Mouse (Mus musculus) bone marrow, adult 2 months (tissue): ENCODE results near the gene Ccni.

Experiments used
- CTCF ChIP-seq: fragments of 200-500 bp; IDR thresholded peaks from 2 replicates; pipeline ENCODE4 v1.5.1; 2011; ENCODE audit warnings: low read length, control low read depth; ENCODE audit not compliant: control insufficient read depth, insufficient read depth
- POLR2A ChIP-seq: fragments of 200-500 bp; IDR thresholded peaks from 2 replicates; pipeline ENCODE4 v1.6.1; 2011; ENCODE audit warnings: low read depth, mild to moderate bottlenecking, control low read depth, low read length, borderline replicate concordance; ENCODE audit not compliant: control insufficient read depth

GRCm38 (mm10) chr5:93229527-93229926 lies 23.2 kb upstream of the Ccni start:
- TF ChIP-seq POLR2A, result no peak
- no peak for TF ChIP-seq CTCF
